Mouse (Mus musculus) heart, embryonic 13.5 days (tissue): Measurements from ENCODE around the gene Qpctl. TPM values are rescaled to one million over a fixed set of nuclear protein-coding genes. Genes with fewer than 3 reads are reported as not detected.

Experiments
- ATAC-seq: fragments of 200-750 bp; cut with Nextera tagmentation; 2 replicates; pipeline ENCODE4 v1.8.0; 2017; ENCODE audit warnings: moderate TSS enrichment; ENCODE audit not compliant: insufficient number of reproducible peaks, low FRiP score, low TSS enrichment; ENCODE audit errors: extremely low read depth
- H3K27ac ChIP-seq: fragments of 300-500 bp; sonication (generic); replicated peaks from 2 replicates; pipeline ENCODE4 v1.5.1; 2015; ENCODE audit warnings: moderate library complexity, mild to moderate bottlenecking, inconsistent platforms
- H3K27me3 ChIP-seq: fragments of 300-500 bp; sonication (generic); replicated peaks from 2 replicates; pipeline ENCODE4 v1.6.1; 2015; ENCODE audit warnings: mild to moderate bottlenecking, inconsistent platforms
- H3K36me3 ChIP-seq: fragments of 300-500 bp; sonication (generic); 2 replicates; pipeline ENCODE4 v1.6.1; 2015; ENCODE audit warnings: mild to moderate bottlenecking, inconsistent platforms
- H3K4me1 ChIP-seq: fragments of 300-500 bp; sonication (generic); 2 replicates; pipeline ENCODE4 v1.6.1; 2015; ENCODE audit warnings: inconsistent platforms
- H3K4me2 ChIP-seq: fragments of 300-500 bp; sonication (generic); 2 replicates; pipeline ENCODE4 v1.6.1; 2015; ENCODE audit warnings: inconsistent platforms, mild to moderate bottlenecking, moderate library complexity
- H3K4me3 ChIP-seq: fragments of 300-500 bp; sonication (generic); 2 replicates; pipeline ENCODE4 v1.5.1; 2015; ENCODE audit warnings: moderate library complexity, mild to moderate bottlenecking, inconsistent platforms
- H3K9ac ChIP-seq: fragments of 300-500 bp; sonication (generic); 2 replicates; pipeline ENCODE4 v1.6.1; 2015; ENCODE audit warnings: inconsistent platforms, mild to moderate bottlenecking, moderate library complexity
- H3K9me3 ChIP-seq: fragments of 300-500 bp; sonication (generic); 2 replicates; pipeline ENCODE4 v1.6.1; 2016; ENCODE audit warnings: inconsistent platforms
- whole genome bisulfite sequencing: fragments of 180-500 bp; shearing (Covaris S2); methylation state at CpG from one replicate; pipeline ENCODE4 v1.1.7; 2015; ENCODE audit warnings: mixed read lengths; 5-methylcytosine and 5-hydroxymethylcytosine counted together
- polyA plus RNA-seq: library from polyadenylated mRNA; unstranded; fragments of >200 nt; fragmentation: Nextera tagmentation; extraction: Ambion mirVana; gene quantifications from 2 replicates; pipeline ENCODE4 v1.2.1, GENCODE M21; 2015

Qpctl gene
- polyA plus RNA-seq, 1 experiment from 2014 or later: 9.7 TPM

DNA sequence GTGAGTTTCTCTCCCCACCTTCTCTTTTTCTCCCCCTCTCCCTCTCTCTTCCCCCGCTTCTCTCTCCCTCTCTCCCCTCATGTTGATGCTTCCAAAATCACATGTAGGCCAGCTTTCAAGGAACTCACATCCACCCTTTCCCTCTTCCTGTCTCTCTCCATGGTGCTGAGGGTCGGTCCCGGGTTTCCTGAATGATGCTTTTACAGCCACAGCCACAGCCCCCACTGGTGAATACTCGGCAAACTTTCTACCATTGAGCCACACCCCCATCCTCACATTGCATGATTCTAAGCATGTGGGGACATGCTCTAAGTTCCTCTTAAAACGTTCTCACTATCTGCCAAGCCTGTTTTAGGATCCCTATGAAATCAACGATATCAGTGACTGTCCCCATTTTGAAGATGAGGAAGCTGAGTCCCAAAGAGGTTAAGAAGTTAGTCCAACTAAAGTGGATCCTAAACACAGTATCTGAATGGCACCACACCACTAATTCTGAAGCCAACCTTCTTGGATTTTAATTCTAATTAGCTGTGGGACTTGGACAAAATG lies 1.5 kb downstream of the Qpctl start:
- Histone ChIP-seq H3K9ac (no peak overlapping the region), H3K27ac (no peak overlapping the region), H3K27me3 (no peaks in the 10 kb centered on the region), H3K4me1 (peaks cover 27% of the 10 kb centered on the region), H3K4me2 (peak overlapping the region; percentile 85), H3K36me3 (peaks cover 23% of the 10 kb centered on the region), H3K4me3 (no peak overlapping the region), H3K9me3 (no peaks in the 10 kb centered on the region)
- no peak for ATAC-seq
- 46% methylated on average over 6 of the region's 6 CpGs for whole genome bisulfite sequencing

DNA sequence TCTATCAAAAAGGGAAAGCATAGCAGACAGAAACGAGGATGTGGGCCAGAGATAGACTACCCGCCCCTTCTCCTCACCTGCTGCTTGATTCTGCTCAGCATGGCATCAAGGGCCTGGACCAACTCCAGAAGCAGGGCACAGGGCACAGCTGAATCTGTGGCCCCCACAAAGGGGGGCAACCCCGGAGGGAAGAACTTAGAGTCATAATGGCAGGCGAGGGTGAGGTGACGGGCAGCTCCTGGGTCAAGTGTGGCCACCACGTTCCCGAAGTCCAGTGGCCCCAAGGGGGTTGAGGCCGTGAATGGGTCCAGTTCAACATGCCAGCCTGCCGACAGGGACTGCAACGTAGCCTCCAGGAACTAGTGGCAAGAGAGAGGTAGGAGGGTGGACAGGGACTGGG lies 2.3 kb downstream of the Qpctl start:
- H3K4me1 ChIP-seq: peaks cover 27% of the 10 kb centered on the region
- 87% methylated on average over 10 of the region's 10 CpGs for WGBS

DNA sequence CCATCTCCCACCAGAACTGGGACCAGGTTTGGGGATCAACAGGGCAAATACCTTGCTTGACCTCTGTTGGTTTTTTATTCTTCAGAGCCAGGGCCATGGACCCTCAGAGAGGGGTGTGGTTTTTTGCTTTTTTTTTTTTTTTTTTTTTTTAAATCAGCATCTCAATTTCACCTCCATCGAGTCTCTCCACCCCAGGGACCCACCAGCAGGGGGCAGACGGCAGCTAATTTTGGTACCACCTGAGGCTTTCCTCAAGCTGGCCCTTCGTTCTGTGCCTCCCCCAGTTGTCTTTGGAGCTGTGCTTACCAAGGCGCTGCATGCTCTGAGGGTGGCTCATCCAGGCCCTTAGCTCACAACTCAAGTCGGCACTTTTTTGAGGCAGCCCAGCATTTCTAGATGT lies 11.7 kb downstream of the Qpctl start:
- H3K9me3 ChIP-seq: no peaks in the 10 kb centered on the region
- no peak overlapping the region for H3K4me2 ChIP-seq
- peaks cover 3% of the 10 kb centered on the region; the same call in 1 of the 2 replicates for H3K4me1 ChIP-seq
- H3K36me3 ChIP-seq: peaks cover 77% of the 10 kb centered on the region
- 45% methylated on average over 5 of the region's 5 CpGs for WGBS
- no peak overlapping the region for H3K27ac ChIP-seq
- ATAC-seq: no peak
- H3K4me3 ChIP-seq: no peak overlapping the region
- H3K27me3 ChIP-seq: no peaks in the 10 kb centered on the region
- no peak overlapping the region for H3K9ac ChIP-seq

More for the DNA sequence above, 2.3 kb downstream of the Qpctl start:
- no peak for ATAC-seq
- Histone ChIP-seq H3K27ac (no peak overlapping the region), H3K36me3 (peaks cover 16% of the 10 kb centered on the region), H3K27me3 (no peaks in the 10 kb centered on the region), H3K4me2 (no peak overlapping the region), H3K9me3 (no peaks in the 10 kb centered on the region), H3K9ac (no peak overlapping the region), H3K4me3 (no peak overlapping the region)

DNA sequence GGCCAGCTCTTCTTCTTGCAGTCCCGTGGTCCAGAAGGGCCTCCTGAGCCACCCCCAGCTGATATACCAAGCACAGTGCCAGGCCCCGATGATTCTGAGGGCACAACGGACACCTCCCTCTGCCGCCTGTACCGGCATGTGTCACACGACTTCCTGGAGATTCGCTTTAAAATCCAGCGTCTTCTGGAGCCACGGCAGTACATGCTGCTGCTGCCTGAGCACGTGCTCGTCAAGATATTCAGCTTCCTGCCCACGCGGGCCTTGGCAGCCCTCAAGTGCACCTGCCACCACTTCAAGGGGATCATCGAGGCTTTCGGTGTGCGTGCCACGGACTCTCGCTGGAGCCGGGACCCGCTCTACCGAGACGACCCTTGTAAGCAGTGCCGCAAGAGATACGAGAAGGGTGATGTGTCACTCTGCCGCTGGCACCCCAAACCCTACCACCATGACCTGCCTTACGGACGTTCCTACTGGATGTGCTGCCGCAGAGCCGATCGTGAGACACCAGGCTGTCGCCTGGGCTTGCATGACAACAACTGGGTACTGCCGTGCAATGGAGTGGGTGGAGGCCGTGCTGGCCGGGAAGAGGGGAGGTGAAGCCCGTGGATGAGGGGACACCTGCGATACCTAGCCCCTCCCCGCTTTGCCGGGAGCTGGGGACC lies 12.3 kb downstream of the Qpctl start:
- Histone ChIP-seq H3K27me3 (no peaks in the 10 kb centered on the region), H3K9me3 (no peaks in the 10 kb centered on the region), H3K9ac (no peak overlapping the region), H3K27ac (no peak overlapping the region), H3K4me3 (no peak overlapping the region), H3K4me2 (no peak overlapping the region), H3K36me3 (peaks cover 77% of the 10 kb centered on the region), H3K4me1 (peaks cover 7% of the 10 kb centered on the region)
- ATAC-seq: no peak
- whole genome bisulfite sequencing: 87% methylated on average over 38 of the region's 38 CpGs

DNA sequence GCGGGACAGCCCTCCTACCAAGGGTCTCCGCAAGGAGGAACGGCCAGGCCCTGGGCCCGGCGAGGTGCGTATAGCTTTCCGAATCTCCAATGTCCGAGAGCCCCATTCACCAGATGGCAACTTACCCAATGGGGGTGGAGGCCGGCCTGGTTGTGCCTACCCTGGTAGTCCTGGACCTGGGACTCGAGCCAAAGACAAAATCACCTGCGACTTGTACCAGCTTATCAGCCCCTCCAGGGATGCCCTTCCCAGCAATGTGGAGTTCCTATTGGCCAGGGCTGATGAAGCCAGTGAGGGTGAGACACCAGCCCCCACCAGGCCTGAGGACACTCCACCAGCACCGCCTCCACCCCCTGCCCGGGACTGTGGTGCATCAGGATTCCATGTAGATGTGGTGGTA lies 12.9 kb downstream of the Qpctl start:
- Histone ChIP-seq H3K36me3 (peaks cover 74% of the 10 kb centered on the region), H3K9me3 (no peaks in the 10 kb centered on the region), H3K27me3 (no peaks in the 10 kb centered on the region), H3K4me1 (peaks cover 8% of the 10 kb centered on the region), H3K27ac (no peak overlapping the region), H3K4me2 (no peak overlapping the region), H3K9ac (no peak overlapping the region), H3K4me3 (no peak overlapping the region)
- 86% methylated on average over 13 of the region's 13 CpGs for WGBS
- ATAC-seq: no peak

DNA sequence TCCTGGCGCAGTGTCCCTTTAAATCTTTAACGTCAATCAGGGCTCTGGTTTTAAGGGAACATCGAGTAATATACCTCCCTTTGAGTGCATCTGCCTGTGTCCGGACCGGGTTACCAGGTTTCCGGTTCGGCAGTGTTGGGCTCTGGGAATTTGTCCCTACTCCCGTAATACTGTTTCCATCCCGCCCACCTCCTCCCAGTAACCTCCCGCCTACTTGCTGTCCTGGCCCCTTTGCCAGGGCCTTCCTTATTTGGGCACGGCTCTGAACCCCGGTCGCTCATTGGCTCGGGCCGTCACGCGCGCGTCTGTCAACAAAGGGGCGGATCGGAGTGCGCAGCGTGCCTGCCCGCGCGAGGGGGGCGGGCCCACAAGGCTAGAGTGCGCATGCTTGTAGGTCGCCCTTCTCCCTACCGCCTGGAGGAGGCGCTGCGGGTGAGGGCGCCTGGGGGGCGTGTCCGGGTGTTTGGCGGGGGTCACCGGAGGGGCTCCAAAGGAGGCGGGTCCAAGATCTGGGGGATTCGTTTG lies 17.7 kb downstream of the Qpctl start:
- peak overlapping the region; percentile 83 for H3K9ac ChIP-seq
- ATAC-seq: peak; percentile 95
- WGBS: under 1% methylated on average over 39 of the region's 39 CpGs

DNA sequence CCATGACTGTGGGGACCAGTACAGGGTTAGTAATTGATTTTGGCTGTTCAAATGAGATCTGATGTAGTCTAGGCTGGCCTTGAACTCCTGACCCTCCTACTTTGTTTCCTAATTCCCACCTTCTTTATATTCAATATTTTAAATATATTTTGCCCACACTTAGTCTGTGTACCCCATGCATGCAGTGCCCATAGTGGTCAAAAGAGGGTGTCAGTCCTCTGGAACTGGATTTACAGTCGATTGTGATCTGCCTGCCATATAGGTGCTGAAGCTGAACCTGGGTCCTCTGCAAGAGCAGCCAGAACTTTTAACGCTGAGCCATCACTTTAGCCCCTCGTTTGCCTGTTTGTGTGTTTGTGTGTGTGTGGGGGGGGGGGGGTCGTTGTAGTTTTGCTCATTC lies 18.4 kb downstream of the Qpctl start:
- 28% methylated on average over 4 of the region's 4 CpGs for whole genome bisulfite sequencing
- Histone ChIP-seq H3K4me3 (peak overlapping the region; percentile 60), H3K27ac (peak overlapping the region; percentile 90), H3K27me3 (no peaks in the 10 kb centered on the region), H3K36me3 (peaks cover 46% of the 10 kb centered on the region), H3K4me1 (peaks cover 22% of the 10 kb centered on the region), H3K9ac (peak overlapping the region; percentile 75), H3K9me3 (no peaks in the 10 kb centered on the region), H3K4me2 (peak overlapping the region; percentile 81)
- no peak for ATAC-seq

More for the DNA sequence above, 17.7 kb downstream of the Qpctl start:
- Histone ChIP-seq H3K4me2 (peak overlapping the region; percentile 81), H3K27ac (peak overlapping the region; percentile 90), H3K9me3 (no peaks in the 10 kb centered on the region), H3K27me3 (no peaks in the 10 kb centered on the region), H3K4me1 (peaks cover 22% of the 10 kb centered on the region), H3K36me3 (peaks cover 47% of the 10 kb centered on the region), H3K4me3 (peak overlapping the region; percentile 60)

DNA sequence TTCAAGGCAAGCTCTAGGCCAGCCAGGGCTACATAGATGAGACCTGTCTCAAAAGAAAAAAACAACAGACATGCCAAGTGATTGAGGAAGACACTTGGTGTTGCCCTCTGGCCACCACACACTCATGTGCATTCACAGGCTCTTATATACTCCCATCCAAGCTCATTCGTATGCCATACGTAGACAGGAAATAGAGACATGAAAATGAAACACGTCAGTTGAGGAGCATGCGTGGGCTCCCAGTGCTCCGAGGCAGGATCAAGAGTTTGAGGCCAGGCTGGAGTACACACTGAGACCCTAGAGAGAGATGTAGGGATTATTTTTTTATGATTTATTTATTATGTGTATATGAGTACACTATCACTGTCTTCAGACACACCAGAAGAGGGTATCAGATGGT lies 19.7 kb downstream of the Qpctl start:
- peaks cover 39% of the 10 kb centered on the region for H3K36me3 ChIP-seq
- H3K4me1 ChIP-seq: peaks cover 22% of the 10 kb centered on the region
- WGBS: 89% methylated on average over 5 of the region's 5 CpGs
- no peak overlapping the region for H3K4me3 ChIP-seq
- no peak for ATAC-seq
- no peak overlapping the region for H3K4me2 ChIP-seq
- H3K9me3 ChIP-seq: no peaks in the 10 kb centered on the region
- H3K27ac ChIP-seq: no peak overlapping the region
- no peaks in the 10 kb centered on the region for H3K27me3 ChIP-seq
- no peak overlapping the region for H3K9ac ChIP-seq

DNA sequence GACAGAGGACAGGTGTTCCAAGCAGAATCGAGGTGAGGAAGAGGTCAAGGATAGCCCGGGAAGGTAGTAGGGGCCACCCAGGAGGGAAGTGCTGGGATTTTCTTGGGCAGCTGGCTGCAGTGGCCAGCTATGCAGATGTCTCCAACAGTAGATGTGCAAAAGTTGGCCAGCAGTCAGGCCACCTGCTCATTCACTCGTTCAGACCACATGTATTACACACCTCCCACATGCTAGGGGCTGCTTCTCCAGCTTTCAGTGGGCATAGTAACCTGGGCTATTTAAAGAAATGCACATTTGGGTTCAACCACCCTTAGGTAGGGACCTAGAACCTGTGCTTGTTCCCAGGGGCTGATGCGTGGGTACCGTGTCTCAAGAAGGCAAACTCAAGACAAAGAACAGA lies 21.3 kb downstream of the Qpctl start:
- no peak for ATAC-seq
- 88% methylated on average over 5 of the region's 5 CpGs for WGBS
- H3K9ac ChIP-seq: peak overlapping the region; percentile 33; the same call in 1 of the 2 replicates

DNA sequence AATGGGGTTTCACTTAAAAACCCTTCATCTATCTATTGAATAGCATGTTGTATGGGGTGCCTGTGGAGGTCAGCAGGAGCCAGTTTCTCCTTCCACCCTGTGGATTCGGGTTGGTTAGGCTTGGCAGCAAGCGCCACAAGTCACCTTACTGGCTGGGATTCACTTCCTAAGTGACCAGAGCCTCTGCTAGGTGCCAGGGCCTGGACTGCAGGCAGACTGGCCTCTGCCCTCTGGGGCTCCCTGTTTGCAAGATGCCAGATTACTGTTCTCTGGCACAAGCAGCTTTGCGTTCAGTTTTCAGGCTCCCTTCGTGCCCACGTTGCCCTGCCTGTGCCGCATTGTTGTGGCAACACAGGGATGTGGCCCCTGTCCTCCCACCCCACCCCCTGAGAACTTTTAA lies 24.4 kb downstream of the Qpctl start:
- no peaks in the 10 kb centered on the region for H3K9me3 ChIP-seq
- H3K4me2 ChIP-seq: no peak overlapping the region
- no peaks in the 10 kb centered on the region for H3K27me3 ChIP-seq
- H3K9ac ChIP-seq: peak overlapping the region; percentile 40; the same call in 1 of the 2 replicates
- H3K27ac ChIP-seq: no peak overlapping the region
- peaks cover 32% of the 10 kb centered on the region for H3K36me3 ChIP-seq
- 82% methylated on average over 6 of the region's 6 CpGs for WGBS
- no peak for ATAC-seq
- H3K4me3 ChIP-seq: no peak overlapping the region
- H3K4me1 ChIP-seq: peaks cover 13% of the 10 kb centered on the region

More for the DNA sequence above, 21.3 kb downstream of the Qpctl start:
- no peak overlapping the region for H3K27ac ChIP-seq
- peaks cover 21% of the 10 kb centered on the region for H3K4me1 ChIP-seq
- no peaks in the 10 kb centered on the region for H3K9me3 ChIP-seq
- no peak overlapping the region for H3K4me2 ChIP-seq
- H3K36me3 ChIP-seq: peaks cover 35% of the 10 kb centered on the region
- H3K27me3 ChIP-seq: no peaks in the 10 kb centered on the region
- no peak overlapping the region for H3K4me3 ChIP-seq

DNA sequence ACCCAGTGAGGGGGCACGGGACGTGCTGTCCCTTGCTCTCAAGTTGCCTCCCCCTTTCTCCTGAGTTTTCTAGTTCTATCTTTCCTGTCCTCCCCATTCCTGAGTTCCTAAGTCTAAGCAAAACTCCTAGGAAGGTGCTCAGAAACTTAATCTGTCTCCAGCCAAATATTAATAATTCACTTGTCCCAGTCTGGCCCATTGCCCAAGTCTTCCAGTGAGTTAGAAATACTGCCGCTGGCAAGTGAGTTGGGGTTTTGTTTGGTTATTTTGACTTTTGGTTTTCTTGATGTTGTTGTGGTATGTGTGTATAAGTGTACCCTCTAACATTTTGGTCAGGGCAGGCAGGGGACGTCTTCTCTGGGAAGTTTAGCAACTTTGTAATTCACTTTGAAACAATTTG lies 27.4 kb downstream of the Qpctl start:
- H3K9me3 ChIP-seq: no peaks in the 10 kb centered on the region; the same call in 1 of the 2 replicates
- H3K4me3 ChIP-seq: no peak overlapping the region
- peaks cover 20% of the 10 kb centered on the region for H3K4me1 ChIP-seq
- H3K9ac ChIP-seq: no peak overlapping the region
- ATAC-seq: no peak
- peaks cover 16% of the 10 kb centered on the region for H3K36me3 ChIP-seq
- H3K27me3 ChIP-seq: peaks cover 6% of the 10 kb centered on the region; the same call in 1 of the 2 replicates
- no peak overlapping the region for H3K27ac ChIP-seq
- 90% methylated on average over 4 of the region's 4 CpGs for WGBS
- H3K4me2 ChIP-seq: no peak overlapping the region; the same call in 1 of the 2 replicates
